Mouse (Mus musculus): ENCODE data around the gene Fuca1. TPM values are rescaled to one million over a fixed set of nuclear protein-coding genes. Genes with fewer than 3 reads are reported as not detected.

The Fuca1 gene
- total and polyA plus RNA-seq, 3 experiments, result 32.6 to 77.6 (median 66.5) TPM

- in situ Hi-C loops (cut with MboI; ENCODE audit: low pct_ligation_motif_present, low pct_unique_long_range_greater_than_20kb, low sequenced_read_pairs), result no loop called here
These were observed 9.3 kb downstream of the Fuca1 start for GRCm38 (mm10) chr4:135929828-135930227.

GRCm38 (mm10) chr4:135930239-135930638, 9.7 kb downstream of the Fuca1 start:
- H3K27me3 ChIP-seq (replicated peaks), result no peaks in the 10 kb centered on the region
- in situ Hi-C loops (cut with MboI; ENCODE audit: low pct_ligation_motif_present, low pct_unique_long_range_greater_than_20kb, low sequenced_read_pairs), result no loop called here
- no peak for TF ChIP-seq ELF1 (IDR thresholded peaks at IDR 0.05; ENCODE audit: low read depth, low read length)
- TF ChIP-seq ZKSCAN1 (IDR thresholded peaks at IDR 0.05; ENCODE audit: borderline replicate concordance, low read depth, low read length), result no peak
- no peak for TF ChIP-seq ZNF384 (IDR thresholded peaks at IDR 0.05; ENCODE audit: low read depth, low read length)
- no peak for TF ChIP-seq HCFC1 (IDR thresholded peaks at IDR 0.05; ENCODE audit: low read depth, low read length)
- no peak for TF ChIP-seq USF2 (conservative IDR thresholded peaks at IDR 0.05; ENCODE audit: low read depth, low read length)
- no peak for TF ChIP-seq ZC3H11A (IDR thresholded peaks at IDR 0.05; ENCODE audit: low read depth, low read length)
- TF ChIP-seq MAFK (IDR thresholded peaks at IDR 0.05; ENCODE audit: insufficient replicate concordance, low read length), result no peak
- TF ChIP-seq SIN3A (IDR thresholded peaks at IDR 0.05; ENCODE audit: low read length), result no peak
- TF ChIP-seq MAZ (IDR thresholded peaks at IDR 0.05; ENCODE audit: low read depth, low read length), result no peak
- H3K36me3 ChIP-seq (replicated peaks in 1 of 2; ENCODE audit: control insufficient read depth in 1 of 2, insufficient read depth in 1 of 2, low read length in 1 of 2), result peaks cover 60 to 94% of the 10 kb centered on the region in 2 experiments
- H3K27ac ChIP-seq (ENCODE audit: insufficient read depth, low read depth), result no peak overlapping the region
- no peak for DNase-seq (ENCODE audit: extremely low read depth)
- no peak overlapping the region for H3K4me2 ChIP-seq (ENCODE audit: insufficient read depth, low read depth, poor library complexity, severe bottlenecking)
- no peak overlapping the region for H3K9ac ChIP-seq (ENCODE audit: insufficient read depth, low read depth)
- H3K79me2 ChIP-seq (replicated peaks; ENCODE audit: control insufficient read depth, extremely low read depth, insufficient read depth, poor library complexity, severe bottlenecking), result no peaks in the 10 kb centered on the region
- H3K4me3 ChIP-seq (replicated peaks in 1 of 3; ENCODE audit: low read depth in 2 of 3, low read length in 2 of 3, poor library complexity in 1 of 3), result no peak overlapping the region
- dilution Hi-C loops (cut with MboI; ENCODE audit: extremely low pct_ligation_motif_present, extremely low pct_unique_long_range_greater_than_20kb, low sequenced_read_pairs), result no loop called here
- no peaks in the 10 kb centered on the region for H3K9me3 ChIP-seq (replicated peaks; ENCODE audit: low read length)
- no peaks in the 10 kb centered on the region for H3K4me1 ChIP-seq (ENCODE audit: control insufficient read depth in 1 of 2, insufficient read depth in 2 of 2)

More at GRCm38 (mm10) chr4:135929828-135930227, 9.3 kb downstream of the Fuca1 start:
- Histone ChIP-seq H3K27ac (ENCODE audit: insufficient read depth, low read depth) (no peak overlapping the region), H3K36me3 (replicated peaks in 1 of 2; ENCODE audit: control insufficient read depth in 1 of 2, insufficient read depth in 1 of 2, low read length in 1 of 2) (peaks cover 61 to 94% of the 10 kb centered on the region in 2 experiments), H3K9ac (ENCODE audit: insufficient read depth, low read depth) (no peak overlapping the region), H3K9me3 (replicated peaks; ENCODE audit: low read length) (no peaks in the 10 kb centered on the region), H3K4me2 (ENCODE audit: insufficient read depth, low read depth, poor library complexity, severe bottlenecking) (no peak overlapping the region), H3K27me3 (replicated peaks) (no peaks in the 10 kb centered on the region), H3K4me3 (replicated peaks in 1 of 3; ENCODE audit: low read depth in 2 of 3, low read length in 2 of 3, poor library complexity in 1 of 3) (no peak overlapping the region), H3K4me1 (ENCODE audit: control insufficient read depth in 1 of 2, insufficient read depth in 2 of 2) (no peaks in the 10 kb centered on the region), H3K79me2 (replicated peaks; ENCODE audit: control insufficient read depth, extremely low read depth, insufficient read depth, poor library complexity, severe bottlenecking) (no peaks in the 10 kb centered on the region)
- dilution Hi-C loops (cut with MboI; ENCODE audit: extremely low pct_ligation_motif_present, extremely low pct_unique_long_range_greater_than_20kb, low sequenced_read_pairs), result no loop called here
- no peak for DNase-seq (ENCODE audit: extremely low read depth)
- no peak for TF ChIP-seq CTCF (conservative IDR thresholded peaks at IDR 0.05 in 1 of 2, IDR thresholded peaks at IDR 0.05 in 1 of 2; ENCODE audit: low read depth in 2 of 2, low read length in 2 of 2)
- TF ChIP-seq E2F4 (IDR thresholded peaks at IDR 0.05; ENCODE audit: insufficient replicate concordance, low read depth, low read length), result no peak
- no peak for TF ChIP-seq POLR2A (IDR thresholded peaks at IDR 0.05; ENCODE audit: low read depth, low read length)
- no peak for TF ChIP-seq KAT2A (IDR thresholded peaks at IDR 0.05; ENCODE audit: insufficient replicate concordance, low read length)
- TF ChIP-seq GABPA (IDR thresholded peaks at IDR 0.05; ENCODE audit: insufficient replicate concordance, low read depth, low read length), result no peak
- TF ChIP-seq JUND (conservative IDR thresholded peaks at IDR 0.05; ENCODE audit: low read depth, low read length), result no peak
- TF ChIP-seq UBTF (IDR thresholded peaks at IDR 0.05; ENCODE audit: low read depth, low read length), result no peak
- TF ChIP-seq USF1 (IDR thresholded peaks at IDR 0.05; ENCODE audit: low read depth, low read length), result no peak
- no peak for TF ChIP-seq RCOR1 (conservative IDR thresholded peaks at IDR 0.05; ENCODE audit: low read depth, low read length)
- TF ChIP-seq IRF4 (IDR thresholded peaks at IDR 0.05; ENCODE audit: low read depth, low read length), result no peak
- TF ChIP-seq TBP (conservative IDR thresholded peaks at IDR 0.05; ENCODE audit: low read depth, low read length), result no peak
- no peak for TF ChIP-seq USF2 (conservative IDR thresholded peaks at IDR 0.05; ENCODE audit: low read depth, low read length)
- no peak for TF ChIP-seq MXI1 (IDR thresholded peaks at IDR 0.05; ENCODE audit: low read depth, low read length)
- no peak for TF ChIP-seq CHD2 (IDR thresholded peaks at IDR 0.05; ENCODE audit: low read length)
- no peak for TF ChIP-seq ZKSCAN1 (IDR thresholded peaks at IDR 0.05; ENCODE audit: borderline replicate concordance, low read depth, low read length)
- TF ChIP-seq SMC3 (IDR thresholded peaks at IDR 0.05; ENCODE audit: low read depth, low read length), result no peak
- no peak for TF ChIP-seq ETS1 (conservative IDR thresholded peaks at IDR 0.05; ENCODE audit: low read depth, low read length)
- TF ChIP-seq MEF2A (IDR thresholded peaks at IDR 0.05; ENCODE audit: borderline replicate concordance, low read depth, low read length), result no peak
- no peak for TF ChIP-seq POLR2AphosphoS2 (IDR thresholded peaks at IDR 0.05; ENCODE audit: low read depth, low read length)
- TF ChIP-seq MAFK (IDR thresholded peaks at IDR 0.05; ENCODE audit: insufficient replicate concordance, low read length), result no peak

All from CH12.LX (cell line).